Mouse (Mus musculus): ENCODE data around the gene Tspo.
A peak's percentile ranks its signal among the peaks of the same experiment; 100 is the strongest.

Gene Tspo

DNA sequence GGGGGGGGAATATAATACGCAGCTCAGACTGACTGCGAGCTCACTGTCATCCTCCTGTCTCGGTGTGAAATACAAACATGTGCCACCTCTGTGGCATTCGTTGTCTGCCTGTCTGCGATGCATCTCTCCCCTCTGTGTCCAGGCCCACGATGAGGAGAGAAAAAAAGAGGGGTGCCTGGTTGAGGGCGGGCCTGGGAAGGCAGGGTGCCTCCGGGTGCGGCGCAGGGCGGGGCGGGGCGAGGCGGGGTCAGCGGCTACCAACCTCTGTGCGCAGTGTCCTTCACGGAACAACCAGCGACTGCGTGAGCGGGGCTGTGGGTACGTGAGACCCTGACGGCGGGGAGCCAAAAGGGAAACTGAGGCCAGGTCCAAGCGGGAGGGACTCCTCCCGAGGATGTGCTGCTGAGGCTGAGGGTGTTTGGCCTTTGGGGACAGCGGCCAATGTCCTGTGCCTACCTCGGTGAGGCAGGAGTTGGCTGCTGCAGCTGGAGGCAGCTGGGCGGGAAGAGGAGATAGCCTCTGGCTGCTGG lies at the start of gene Tspo, which contains the start of gene Mcat:
Gene Tspo (plus strand): TSS at position 266 of the 530 bp plus-strand sequence.
Gene Mcat (minus strand): TSS at position 461 of the 530 bp plus-strand sequence.
- peak; percentile 87 to 93 for DNase-seq (ENCODE audit: low spot score in 2 of 2)

DNA sequence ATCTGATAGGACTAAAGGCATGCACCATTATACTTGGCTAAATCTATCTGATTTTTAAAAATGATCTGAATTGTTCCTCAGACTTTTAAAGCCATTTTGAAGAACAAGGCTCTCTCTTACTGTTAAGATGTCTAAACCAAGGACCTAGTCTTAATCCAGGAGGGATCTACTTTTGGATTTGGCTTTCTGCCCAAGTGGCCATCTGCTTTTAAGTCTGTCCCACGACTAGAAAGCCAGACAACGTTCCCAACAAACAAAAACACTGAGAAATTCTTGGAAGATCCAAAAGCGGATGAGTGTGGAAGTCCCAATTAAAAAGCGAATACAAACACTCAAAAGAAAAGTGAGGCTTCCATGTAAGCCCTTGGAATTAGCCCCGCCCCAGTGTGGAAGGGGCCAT lies 48.4 kb upstream of the Tspo start:
- DNase-seq (ENCODE audit: low spot score in 2 of 2) = no peak

DNA sequence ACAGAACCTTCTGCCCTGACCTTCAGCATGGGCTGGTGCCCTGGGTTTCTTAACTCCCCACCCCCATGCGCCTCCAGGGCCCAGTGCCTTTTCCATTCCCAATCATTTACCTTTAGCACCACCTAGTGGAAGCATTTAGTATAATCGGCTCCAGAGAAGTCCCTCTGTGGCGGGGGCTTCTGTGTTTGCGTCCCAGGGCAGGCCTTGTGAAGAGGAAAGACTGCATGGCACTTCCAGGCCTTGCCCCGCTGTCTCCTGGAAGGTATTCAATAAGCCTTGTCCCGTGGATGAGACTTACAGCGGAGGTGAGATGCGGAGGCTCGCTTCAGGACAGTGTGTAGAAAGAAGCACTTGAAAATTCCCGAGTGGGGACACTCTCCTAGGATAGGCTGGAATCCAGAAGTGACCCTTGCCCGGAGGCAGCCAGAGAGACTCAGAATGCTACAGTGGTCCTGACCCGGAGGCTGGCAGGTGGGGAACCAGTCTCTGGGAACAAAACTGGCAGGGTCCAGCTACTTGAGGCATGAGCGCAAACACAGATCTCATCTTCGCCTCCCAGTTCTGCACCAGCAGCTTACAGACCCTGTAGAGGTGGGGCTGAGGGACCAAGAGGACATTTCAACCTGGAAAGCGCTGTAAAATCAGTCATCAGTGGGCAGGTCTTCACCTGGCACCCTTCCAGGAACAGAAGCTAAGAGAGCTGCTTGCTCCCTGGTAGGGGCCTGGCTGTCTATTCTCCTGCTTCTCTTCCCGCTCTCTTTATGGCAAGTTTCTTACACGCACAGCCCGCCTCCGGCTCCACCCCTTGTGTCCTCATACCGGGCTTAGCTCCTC lies 45.0 kb upstream of the Tspo start:
- peak; percentile 45 to 71 for DNase-seq (ENCODE audit: low spot score in 2 of 2)

DNA sequence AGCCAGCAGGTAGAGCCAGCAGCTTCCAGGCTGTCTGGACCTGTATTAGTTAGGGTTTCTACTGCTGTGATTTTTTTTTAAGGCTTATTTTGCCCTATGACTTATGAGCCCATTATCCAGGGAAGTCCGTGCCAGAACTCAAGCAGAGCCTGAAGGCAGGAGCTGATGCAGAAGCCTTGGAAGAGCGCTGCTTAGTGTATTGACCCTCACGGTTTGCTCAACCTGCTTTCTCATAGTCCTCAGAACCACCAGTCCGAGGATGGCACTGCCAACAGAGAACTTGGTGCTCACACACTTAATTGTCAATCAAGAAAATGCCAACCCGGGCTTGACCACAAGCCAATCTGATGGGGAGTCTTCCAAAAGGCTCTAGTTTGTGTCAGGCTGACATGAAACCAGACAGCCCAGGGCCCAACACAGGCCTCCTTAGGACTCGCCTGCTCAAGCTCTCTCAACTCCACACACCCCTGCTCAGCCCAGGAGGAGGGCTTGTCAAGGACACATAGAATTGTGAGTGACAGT lies 42.5 kb upstream of the Tspo start:
- no peak for DNase-seq (ENCODE audit: low spot score in 2 of 2)

DNA sequence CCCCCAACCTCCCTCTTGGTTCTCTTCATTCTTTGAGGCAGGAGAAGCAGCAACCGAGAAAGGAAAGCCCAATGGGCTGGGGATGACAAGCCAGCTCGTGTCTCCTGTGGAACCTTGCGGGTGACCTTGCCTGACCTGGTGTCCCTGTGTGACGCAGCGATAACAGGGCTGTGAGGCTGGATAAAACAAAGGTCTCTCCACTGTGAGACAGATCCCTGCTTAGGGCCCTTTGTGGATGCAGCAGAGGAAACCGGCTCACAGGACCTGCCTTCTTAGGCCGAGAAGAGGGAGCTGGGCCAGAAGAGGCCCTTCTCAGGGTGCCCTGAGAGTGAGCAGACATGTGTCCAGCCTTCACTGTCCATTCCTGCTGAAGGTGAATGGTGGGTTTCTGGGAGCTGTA lies 40.2 kb upstream of the Tspo start:
- no peak for DNase-seq (ENCODE audit: low spot score in 2 of 2)

DNA sequence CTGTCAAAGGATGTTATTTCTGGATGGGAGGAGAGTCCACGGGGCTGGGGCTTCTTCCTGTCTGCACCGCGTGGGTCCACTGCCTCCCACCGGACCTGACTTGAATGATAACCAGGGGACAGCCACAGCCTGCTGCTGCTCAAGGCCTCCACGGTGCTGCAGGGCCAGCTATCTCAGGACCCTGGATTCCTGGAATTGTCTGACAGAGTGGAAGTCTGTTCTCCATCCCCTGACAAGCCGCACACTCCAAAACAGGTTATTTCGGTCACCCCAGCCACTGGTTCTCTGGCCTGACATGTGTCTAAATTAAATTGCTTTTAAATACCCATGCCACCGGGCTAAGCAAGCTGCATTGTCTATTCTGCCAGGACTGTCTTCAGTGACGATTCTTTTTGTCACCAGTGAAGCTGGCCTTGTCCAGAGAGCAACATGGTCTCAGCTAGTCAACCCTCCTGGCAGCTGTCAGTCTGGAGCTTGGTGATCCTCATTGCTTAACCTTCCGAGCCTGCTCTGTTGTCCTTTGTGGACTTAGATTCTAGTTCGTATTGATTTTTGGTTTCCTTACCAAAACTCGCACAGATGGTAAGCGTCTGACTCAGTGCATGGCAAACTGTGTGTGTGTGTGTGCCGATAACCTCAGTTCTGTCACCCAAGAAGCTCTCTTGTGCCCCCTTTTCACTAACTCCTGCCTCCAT lies 39.6 kb upstream of the Tspo start:
- DNase-seq (ENCODE audit: low spot score in 2 of 2) = no peak

DNA sequence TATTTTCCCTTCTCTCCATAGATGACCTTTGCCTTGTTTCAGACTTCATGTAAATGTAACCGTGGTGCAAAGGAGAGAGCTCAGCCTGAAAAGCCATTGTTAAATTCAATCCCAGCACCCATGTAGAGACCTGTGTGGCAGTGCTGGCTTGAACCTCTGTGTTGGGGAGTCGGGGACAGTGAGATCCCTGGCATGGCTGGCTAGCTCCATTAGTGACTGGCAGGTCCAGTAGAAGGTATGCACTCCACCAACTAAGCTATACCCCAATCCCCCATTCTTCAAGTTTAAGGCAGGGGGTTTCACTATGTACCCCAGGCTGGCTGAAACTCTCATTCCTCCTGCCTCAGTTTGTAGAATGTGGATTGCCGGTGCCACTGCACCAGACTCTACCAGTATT lies 39.1 kb upstream of the Tspo start:
- no peak for DNase-seq (ENCODE audit: low spot score in 2 of 2)

DNA sequence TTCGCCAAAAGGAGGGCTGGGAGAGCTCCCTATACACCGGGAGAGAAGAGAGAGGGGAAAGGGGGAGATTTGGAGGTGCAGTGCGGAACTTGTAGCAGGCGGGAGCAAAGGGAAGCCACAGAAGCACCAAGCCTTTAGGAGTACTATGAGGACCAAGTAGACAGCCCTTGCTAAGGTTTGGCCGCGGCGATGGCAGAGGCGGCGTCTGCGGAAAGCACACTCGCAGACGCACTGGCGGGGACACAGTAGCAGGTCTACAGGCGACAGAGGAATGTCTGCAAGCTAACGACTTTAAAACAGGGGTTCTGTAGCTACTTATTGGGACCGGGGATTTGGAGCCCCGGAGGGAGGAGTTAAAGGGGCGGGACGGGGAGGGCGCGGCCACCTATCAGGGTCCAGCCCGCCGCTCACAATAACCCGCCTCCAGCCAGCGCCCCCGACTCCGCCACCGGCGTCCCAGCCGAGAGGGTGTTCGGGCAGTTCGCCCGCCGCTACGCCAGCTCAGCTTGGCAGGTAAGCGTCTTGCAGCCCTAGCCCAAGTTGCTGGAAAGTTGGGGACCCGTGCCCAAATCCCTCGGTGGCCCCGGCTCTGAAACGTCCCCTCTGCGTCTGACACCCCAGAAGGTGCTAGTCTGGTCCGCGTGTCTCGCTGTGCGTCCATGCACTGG lies 36.8 kb upstream of the Tspo start, which contains the start of gene Bik:
Gene Bik (plus strand): TSS at position 439 of the 668 bp plus-strand sequence.
- peak; percentile 35 to 74 for DNase-seq (ENCODE audit: low spot score in 2 of 2)

DNA sequence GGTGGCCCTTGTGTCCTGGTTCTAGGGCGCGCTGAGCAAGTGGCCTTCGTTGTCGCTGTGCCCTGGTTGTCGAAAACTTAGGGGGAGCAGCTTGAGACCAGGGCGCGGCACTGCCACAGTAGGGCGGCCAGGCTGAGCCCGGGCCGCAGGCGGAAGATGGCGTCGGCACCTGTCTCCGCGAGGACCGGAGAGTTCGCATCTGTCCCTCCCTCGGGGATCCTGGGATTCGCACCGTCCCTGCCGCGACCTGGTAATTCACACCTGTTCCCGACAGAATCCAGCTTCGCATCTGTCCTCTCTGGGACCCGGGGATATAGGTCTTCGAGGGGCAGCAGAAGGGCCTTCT lies 36.3 kb upstream of the Tspo start:
- DNase-seq (ENCODE audit: low spot score in 2 of 2) = no peak

DNA sequence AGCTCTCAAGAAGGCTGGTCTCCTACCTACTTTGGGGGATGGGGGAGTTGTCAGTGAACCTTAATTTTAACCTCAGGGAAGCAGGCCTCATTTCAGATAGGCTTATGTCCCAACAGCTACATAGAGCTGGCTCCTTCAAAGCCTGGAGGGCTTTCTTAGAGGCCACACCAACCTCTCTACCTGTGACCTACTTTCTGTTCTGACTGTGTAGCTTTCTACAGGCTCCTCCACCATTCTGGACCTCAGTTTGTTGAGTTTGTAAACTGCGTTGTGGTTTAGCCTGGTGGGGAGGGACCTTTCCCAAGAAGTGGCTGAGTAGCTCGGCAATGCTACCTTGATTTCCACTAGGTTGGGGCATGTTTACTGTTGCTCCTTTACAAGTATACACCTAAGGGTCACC lies 35.6 kb upstream of the Tspo start:
- DNase-seq (ENCODE audit: low spot score in 2 of 2) = no peak

DNA sequence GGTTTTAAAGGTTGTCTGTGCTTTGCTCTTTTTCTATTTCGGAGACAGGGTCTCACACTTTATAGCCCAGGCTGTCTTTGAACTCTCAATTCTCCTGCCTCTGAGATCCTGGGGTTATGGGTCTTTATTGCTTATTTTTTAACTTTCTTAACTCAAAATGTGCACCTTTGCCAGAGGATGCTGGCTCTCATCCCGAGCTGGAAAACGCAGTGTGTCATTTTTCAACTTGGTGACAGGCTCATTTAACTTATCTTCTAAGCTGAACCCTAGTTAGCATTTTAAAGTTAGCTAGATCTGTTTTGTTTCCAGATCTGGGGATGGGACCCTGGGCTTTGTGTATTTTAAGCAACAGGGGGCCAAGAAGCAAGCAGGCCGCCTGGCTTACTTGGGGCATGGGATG lies 34.5 kb upstream of the Tspo start:
- no peak for DNase-seq (ENCODE audit: low spot score in 2 of 2)

GRCm38 (mm10) chr15:83529765-83530164 lies 33.6 kb upstream of the Tspo start:
- no peak for DNase-seq (ENCODE audit: low spot score in 2 of 2)

DNA sequence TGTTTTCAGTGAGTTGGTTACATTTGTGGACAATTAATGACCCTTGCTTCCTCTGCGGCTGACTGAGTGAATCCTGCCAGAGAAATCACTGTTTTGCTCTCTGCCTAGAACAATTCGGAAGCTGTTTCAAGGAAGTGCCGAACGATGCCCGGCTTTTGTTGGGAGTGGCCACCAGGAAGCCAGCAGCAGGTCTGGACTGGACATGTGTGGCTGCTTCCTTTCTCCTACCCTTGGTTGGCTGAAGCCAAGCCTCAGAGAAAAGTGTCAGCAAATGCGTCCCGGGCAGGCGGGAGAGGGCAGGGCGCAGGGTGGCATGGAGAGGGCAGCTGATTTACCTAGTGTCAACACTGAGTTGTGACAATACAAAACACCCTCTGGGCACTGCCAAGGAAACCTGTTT lies 33.2 kb upstream of the Tspo start:
- DNase-seq (ENCODE audit: low spot score in 2 of 2) = no peak

DNA sequence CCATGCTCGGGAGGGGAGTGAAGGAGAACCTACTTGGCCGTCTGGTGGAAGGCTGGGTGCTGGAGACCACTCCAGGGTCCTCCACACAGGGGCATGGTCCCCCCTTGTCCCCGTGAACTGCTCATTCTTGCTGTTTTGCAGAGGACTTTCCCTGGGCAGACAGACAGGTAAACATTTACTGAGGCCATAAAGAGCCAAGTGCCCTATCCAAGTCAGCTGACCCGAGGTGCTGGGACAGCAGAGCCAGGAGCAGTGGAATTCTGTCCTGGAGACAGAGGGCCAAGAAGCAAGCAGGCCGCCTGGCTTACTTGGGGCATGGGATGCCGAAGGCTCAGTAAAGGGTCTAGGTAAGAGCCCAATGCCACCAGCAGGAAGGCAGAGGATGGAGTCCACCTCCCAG lies 32.7 kb upstream of the Tspo start:
- no peak for DNase-seq (ENCODE audit: low spot score in 2 of 2)

GRCm38 (mm10) chr15:83531961-83532469 lies 31.4 kb upstream of the Tspo start:
- no peak for DNase-seq (ENCODE audit: low spot score in 2 of 2)

DNA sequence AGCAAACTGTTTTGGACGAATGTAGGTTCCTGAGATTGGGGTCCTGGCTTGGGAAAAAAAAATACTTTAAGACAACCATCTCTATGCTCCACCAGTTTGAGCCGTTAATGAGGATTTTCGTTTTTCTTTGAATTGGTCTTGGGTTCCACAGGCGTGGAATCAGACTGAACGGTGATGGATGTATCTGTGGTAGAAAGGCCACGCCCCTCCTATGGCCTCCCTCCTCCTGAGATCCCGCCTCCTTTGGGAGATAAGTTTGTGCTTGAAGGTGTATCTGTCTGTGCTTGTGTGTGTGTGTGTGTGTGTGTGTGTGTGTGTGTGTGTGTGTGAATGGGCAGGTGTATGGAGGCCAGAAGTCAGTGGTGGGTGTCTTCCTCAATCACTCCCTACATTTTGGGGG lies 30.8 kb upstream of the Tspo start:
- no peak for DNase-seq (ENCODE audit: low spot score in 2 of 2)

DNA sequence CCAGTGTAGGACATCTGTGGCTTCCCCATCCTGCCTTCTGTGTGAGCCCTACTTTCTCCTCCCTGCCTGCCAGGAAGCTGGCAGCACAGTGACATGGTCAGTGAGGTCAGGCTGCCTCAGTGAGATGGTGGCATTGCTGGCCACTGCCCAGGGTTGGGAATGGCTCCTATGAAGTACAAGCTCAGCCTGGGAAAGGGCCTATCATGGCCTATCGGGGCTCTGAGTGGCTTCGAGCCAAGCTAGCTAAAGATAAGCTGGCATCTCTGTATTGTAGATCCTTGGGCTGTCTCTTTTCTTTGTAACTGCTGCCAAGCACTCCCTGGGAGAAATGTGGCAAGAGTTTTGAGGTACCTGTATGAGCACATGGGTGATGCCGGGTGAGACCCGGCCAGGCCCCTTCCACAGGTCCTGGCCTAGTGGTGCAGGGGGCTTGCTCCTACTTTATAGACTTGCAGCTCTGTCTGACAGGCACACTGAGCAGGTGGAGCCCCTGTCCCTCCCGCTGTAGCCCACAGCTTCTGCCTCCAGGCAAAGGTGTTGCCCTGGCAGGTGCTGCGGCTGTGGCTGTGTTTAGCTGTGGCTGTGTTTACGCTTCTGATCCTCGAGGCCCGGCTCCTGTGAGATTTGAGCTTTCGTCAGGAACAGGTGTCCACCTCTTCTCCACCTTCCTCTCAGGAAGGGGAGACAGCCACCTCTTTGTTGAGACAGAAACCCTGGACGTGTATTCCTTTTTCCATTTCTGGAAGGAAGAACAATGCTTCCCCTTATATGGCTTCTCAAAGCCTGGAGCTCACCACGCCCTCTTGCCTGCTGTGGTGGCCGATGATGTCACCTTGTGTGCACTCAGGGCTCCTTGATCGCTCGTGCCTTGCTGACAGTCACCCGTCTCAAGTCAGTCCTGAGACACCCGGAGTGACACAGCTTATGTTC lies 28.2 kb upstream of the Tspo start:
- DNase-seq (ENCODE audit: low spot score in 2 of 2) = no peak

- DNase-seq (ENCODE audit: low spot score in 2 of 2) = no peak
These were observed 27.5 kb upstream of the Tspo start for GRCm38 (mm10) chr15:83535890-83536231.

DNA sequence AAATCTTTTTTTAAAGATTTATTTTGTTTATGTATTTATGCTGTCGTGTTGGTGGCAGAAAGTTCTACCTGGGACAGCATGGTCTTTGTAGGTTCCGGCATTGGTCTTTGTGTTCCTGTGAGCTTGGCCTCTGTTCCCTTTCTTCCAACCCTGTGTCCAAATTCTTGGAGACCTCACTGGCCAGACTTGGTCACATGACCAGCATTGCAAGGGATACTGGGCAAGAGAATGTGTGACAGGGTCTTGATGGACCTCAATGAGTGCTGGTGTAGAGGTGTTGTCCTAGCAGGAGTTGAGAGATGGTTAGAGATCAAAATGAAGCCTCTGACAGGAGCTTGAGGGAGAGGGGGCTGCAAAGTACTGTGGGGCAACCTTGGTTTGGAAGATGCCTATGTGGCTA lies 24.5 kb upstream of the Tspo start:
- DNase-seq (ENCODE audit: low spot score in 2 of 2) = no peak

GRCm38 (mm10) chr15:83539905-83540304 lies 23.5 kb upstream of the Tspo start:
- DNase-seq (ENCODE audit: low spot score in 2 of 2) = no peak

Data from spleen, postnatal 4 days (tissue).